Comparison of ENCODE assay signal across 23 mouse cellular contexts in genomic region chr8:30682169-30682568, GRCm38 (mm10).
"Had no signal": no experiment of that assay in that cellular context is flagged by ENCODE, and none has a peak within 500 bp of the region (broad histone marks: within the 10 kb centered on the region; RNA-seq: fewer than 3 reads in every experiment).

No protein-coding gene starts in this region.

- H3K4me2 ChIP-seq: heart, embryonic 11.5 days; heart, embryonic 13.5 days; heart, embryonic 15.5 days; kidney, embryonic 15.5 days; limb, embryonic 13.5 days; limb, embryonic 15.5 days; liver, embryonic 12.5 days had no signal

- H3K36me3 ChIP-seq: heart, embryonic 13.5 days; heart, embryonic 15.5 days; kidney, embryonic 15.5 days; limb, embryonic 13.5 days; limb, embryonic 15.5 days; liver, embryonic 12.5 days had no signal

- H3K9ac ChIP-seq: forebrain, postnatal 0 days; heart, embryonic 13.5 days; heart, embryonic 15.5 days; kidney, embryonic 15.5 days; limb, embryonic 13.5 days; limb, embryonic 15.5 days; liver, embryonic 12.5 days had no signal

- H3K4me3 ChIP-seq: heart, adult 2 months; heart, embryonic 13.5 days; heart, embryonic 15.5 days; kidney, embryonic 15.5 days; limb, embryonic 13.5 days; limb, embryonic 15.5 days; liver, embryonic 12.5 days had no signal

- H3K4me1 ChIP-seq: heart, embryonic 15.5 days; kidney, embryonic 15.5 days; limb, embryonic 13.5 days; limb, embryonic 15.5 days; liver, embryonic 12.5 days had no signal

- ATAC-seq: forebrain, postnatal 0 days; intestine, embryonic 16.5 days; liver, embryonic 12.5 days had no signal

- DNase-seq: forebrain, postnatal 0 days; gastrocnemius, postnatal 14 days; gastrocnemius, postnatal 36 days; heart, adult 2 months; heart, postnatal 14 days; heart, postnatal 36 days; kidney, adult 11 months; kidney, adult 2 months; kidney, adult 9 months; kidney, postnatal 14 days; kidney, postnatal 36 days; layer of hippocampus, adult 9-11 months; layer of hippocampus, postnatal 36 days; left cerebral cortex, postnatal 4 days had no signal

- H3K27ac ChIP-seq: heart, adult 2 months; heart, embryonic 13.5 days; heart, embryonic 15.5 days; kidney, embryonic 15.5 days; kidney, postnatal 0 days; limb, embryonic 13.5 days; limb, embryonic 15.5 days; liver, embryonic 12.5 days had no signal

- H3K9me3 ChIP-seq: heart, embryonic 15.5 days; kidney, embryonic 15.5 days; limb, embryonic 13.5 days; limb, embryonic 15.5 days had no signal

- H3K27me3 ChIP-seq: heart, embryonic 13.5 days; heart, embryonic 15.5 days; kidney, embryonic 15.5 days; limb, embryonic 13.5 days; limb, embryonic 15.5 days; liver, embryonic 12.5 days had no signal
